Mouse (Mus musculus): ENCODE measurements around the gene Pex7. TPM values are rescaled to one million over a fixed set of nuclear protein-coding genes. Genes with fewer than 3 reads are reported as not detected.

Gene Pex7
- polyA plus RNA-seq, 1 experiment = 36.1 TPM

DNA sequence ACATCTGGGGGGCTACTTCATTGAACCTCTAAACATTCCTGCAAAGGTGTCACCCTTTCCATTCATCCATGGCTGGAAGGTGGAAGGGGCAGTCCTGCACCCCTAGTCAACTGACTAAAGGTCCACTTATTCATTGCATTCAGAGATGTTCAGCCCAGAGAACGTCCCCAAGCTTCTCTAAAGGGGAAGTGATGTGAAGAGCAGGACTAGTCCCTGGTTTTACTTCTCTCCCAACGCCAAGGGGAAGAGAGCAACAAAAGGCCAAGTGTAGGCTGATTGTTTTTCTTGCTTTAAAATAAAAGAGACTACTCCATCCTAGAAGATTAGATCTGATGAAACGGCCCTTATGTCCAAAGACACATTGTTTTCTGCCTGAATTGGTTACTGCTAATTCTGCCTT is 27.1 kb downstream of the Pex7 start:
- DNase-seq (ENCODE audit: extremely low spot score in 1 of 2, low spot score in 1 of 2) = no peak

GRCm38 (mm10) chr10:19879161-19879560 is 28.3 kb downstream of the Pex7 start:
- no peak for DNase-seq (ENCODE audit: extremely low spot score in 1 of 2, low spot score in 1 of 2)

DNA sequence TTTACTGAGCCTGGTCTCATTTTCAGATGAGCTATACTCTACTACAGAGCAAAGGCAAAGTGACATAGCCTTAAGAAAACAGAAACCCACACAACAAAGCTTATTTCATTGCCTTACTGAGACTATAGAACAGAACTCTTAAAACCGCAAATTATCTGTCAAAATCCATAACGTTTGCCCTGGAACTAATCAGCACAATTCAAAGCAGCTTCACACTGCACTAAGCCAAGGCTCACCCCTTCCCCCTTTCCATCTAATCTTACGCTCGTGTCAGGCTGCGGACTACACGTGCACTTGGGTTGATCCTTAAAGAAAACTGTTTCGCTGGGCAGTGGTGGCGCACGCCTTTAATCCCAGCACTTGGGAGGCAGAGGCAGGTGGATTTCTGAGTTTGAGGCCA is 29.8 kb downstream of the Pex7 start:
- no peak for DNase-seq (ENCODE audit: extremely low spot score in 1 of 2, low spot score in 1 of 2)

GRCm38 (mm10) chr10:19877257-19877656 is 30.2 kb downstream of the Pex7 start:
- DNase-seq (ENCODE audit: extremely low spot score in 1 of 2, low spot score in 1 of 2) = no peak

DNA sequence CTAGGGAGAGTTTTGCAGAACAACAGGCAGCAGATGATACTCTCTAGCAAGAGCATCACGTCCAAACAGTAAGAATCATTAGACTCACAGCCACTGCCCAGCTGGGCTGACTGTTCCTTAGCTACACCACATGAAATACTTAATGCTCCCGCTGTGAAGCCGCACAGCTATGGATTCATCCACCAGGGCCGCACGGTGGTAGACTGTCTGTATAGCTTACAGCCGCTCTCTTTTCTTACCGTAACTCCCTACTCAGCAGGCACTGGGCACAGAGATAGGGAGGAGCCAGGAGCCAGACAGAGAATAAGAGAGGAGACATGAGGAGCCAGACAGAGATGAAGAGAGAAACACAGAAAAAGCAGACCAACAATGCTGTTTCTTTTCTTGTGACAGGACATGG is 30.8 kb downstream of the Pex7 start:
- DNase-seq (ENCODE audit: extremely low spot score in 1 of 2, low spot score in 1 of 2) = no peak

DNA sequence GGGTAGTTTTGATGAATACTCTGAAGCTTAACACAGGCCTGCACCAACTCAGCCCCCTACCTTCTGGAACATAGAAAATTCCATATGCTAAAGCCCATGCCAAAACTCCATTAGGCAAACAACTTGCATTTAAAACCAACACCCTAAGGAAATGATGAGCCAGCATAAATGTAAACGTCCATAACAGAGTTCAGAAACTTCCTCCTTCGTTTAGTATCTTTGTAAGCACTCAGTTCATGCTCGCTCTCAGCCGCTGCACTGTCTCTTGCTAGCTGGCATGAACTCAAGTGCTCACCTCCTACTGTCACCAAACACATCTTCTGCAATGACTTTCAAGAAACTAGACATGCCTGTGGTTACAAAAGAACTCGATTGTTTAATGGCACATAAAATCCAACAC is 32.1 kb downstream of the Pex7 start:
- no peak for DNase-seq (ENCODE audit: extremely low spot score in 1 of 2, low spot score in 1 of 2)

DNA sequence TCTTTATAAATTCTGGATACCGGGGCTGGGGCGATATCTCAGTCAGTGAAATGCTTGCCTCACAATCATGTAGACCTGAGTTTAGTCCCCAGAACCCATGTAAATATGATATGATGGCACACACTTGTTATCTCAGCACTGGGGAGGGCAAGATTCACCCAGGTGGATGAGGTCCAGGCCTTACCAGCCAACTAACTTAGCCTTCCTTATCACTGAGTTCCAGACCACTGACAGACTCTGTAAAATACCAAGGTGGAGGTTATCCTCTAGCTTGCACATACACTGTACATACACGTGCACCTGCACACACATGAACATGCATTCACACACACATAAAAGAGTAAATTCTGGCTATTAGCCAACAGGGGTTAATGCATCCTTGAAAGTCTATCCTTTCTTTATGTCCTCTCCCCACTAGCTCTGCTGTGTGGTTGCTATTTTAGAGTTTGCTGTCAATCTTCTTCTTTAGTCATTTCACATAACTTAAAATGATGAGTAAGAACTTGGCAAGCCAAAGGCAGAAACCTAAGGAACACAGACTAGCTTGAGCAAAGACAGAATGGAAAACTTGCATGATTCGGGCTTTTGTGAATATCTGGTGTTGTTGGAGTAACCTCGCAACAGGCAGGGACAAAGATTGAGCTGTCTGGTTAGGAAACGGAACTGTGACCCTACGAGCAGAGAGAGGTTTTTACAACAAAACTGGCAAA is 51.7 kb downstream of the Pex7 start:
- peak in 1 of 2 experiments; percentile 17 for DNase-seq (ENCODE audit: extremely low spot score in 1 of 2, low spot score in 1 of 2)

GRCm38 (mm10) chr10:19853609-19854008 is 53.9 kb downstream of the Pex7 start:
- no peak for DNase-seq (ENCODE audit: extremely low spot score in 1 of 2, low spot score in 1 of 2)

DNA sequence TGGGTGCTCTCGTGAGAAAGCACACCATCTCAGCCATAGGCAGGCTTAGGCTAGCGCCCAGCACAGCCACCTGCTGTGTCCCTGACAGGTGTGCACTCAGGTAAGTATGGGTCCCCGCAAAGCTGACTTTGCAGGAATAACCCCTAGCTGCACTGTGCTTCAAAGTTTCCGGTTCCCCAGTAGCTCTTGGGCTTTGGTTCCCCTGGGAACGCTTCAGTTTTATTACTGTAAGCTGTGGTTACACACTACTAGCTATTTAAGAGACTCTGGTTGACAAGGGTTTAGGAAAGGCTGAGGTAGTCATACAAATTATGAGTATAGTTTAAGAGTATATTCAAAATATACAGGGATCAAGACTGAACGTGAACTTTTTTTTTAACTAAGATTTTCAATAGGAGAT is 54.7 kb downstream of the Pex7 start:
- no peak for DNase-seq (ENCODE audit: extremely low spot score in 1 of 2, low spot score in 1 of 2)

- DNase-seq (ENCODE audit: extremely low spot score in 1 of 2, low spot score in 1 of 2) = no peak
Observed at GRCm38 (mm10) chr10:19850998-19851691, 56.3 kb downstream of the Pex7 start, which contains the start of gene Slc35d3. Gene Slc35d3, minus strand, starts transcription at chr10:19851459.

DNA sequence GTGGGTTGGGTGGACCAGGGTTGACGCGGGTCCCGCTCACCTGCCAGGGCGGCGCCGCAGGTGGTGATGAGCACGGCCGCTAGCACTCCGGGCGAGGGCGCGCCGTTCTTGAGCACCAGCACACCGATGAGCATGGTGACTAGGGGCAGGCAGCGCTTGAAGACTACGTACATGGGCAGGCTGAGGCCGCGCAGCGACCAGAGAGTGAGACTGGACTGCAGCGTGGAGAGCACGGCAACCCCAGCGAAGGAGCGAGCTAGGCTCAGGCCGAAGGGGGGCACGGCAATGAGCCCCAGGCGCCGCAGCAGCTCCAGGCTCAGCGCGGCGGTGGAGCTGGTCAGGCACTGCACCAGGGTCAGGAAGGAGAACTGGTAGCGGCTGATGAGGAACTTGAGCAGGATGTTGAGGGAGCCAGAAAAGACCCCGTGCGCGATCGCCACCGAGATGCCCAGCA is 56.9 kb downstream of the Pex7 start:
- DNase-seq (ENCODE audit: extremely low spot score in 1 of 2, low spot score in 1 of 2) = no peak

- no peak for DNase-seq (ENCODE audit: extremely low spot score in 1 of 2, low spot score in 1 of 2)
Observed at GRCm38 (mm10) chr10:19849771-19850365, 57.6 kb downstream of the Pex7 start.

- DNase-seq (ENCODE audit: extremely low spot score in 1 of 2, low spot score in 1 of 2) = no peak
Observed at GRCm38 (mm10) chr10:19848928-19849770, 58.3 kb downstream of the Pex7 start.

DNA sequence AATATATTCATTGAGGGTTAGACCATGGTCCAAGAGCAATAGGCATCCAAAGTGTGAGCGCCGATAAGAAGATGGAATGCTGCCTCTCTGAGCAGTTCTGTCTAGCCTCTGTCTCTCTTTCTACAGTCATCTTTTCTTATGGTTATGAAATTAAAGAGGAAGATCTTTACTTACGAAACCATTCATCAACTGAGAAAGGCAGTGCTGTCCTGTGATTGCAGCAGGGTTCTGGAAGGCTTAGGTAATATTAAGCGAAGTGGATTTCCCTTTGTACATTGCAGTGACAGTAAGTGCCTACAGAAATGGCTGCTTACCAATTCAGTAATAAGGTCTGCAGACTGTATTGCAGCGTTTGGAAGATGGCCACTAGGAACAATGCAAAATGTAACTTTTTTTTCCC is 67.7 kb downstream of the Pex7 start:
- no peak for DNase-seq (ENCODE audit: extremely low spot score in 1 of 2, low spot score in 1 of 2)

DNA sequence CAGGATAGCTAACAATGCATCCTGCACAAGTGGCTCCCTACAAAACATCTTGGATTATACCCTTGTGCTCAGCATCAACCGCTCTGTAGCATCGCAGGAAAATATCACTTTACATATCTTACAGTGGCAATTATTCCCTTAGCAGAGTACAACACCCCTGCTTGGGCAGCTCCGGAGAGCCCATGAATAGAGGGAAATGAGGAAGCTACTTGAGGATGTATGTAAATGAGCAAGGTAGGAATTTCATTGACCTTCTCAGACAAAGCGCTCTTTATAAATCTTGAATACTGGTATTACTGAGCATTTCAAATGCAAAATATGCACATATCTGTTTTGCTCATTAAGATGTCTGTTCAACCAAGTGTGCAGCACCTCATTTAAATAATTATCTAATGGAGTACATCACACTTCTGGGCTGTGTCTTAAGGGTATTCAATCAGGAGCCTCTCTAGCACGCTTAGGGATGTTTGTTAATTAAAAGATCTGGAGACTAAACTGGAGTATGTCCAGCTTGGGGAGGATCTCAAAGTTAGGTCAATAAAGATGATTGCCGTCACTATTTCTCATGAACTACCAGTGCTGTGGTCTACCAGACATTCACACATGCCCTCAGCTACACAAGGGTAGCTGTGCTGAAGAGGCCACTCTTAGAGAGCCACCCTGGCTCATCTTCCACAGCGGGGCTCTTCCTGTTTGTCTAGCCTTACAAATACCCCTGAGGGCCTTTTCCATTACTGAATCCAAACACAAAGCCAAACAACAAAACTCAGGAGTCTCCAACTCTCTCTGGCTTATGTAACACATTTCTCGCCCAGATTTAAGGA is 71.4 kb downstream of the Pex7 start:
- no peak for DNase-seq (ENCODE audit: extremely low spot score in 1 of 2, low spot score in 1 of 2)

DNA sequence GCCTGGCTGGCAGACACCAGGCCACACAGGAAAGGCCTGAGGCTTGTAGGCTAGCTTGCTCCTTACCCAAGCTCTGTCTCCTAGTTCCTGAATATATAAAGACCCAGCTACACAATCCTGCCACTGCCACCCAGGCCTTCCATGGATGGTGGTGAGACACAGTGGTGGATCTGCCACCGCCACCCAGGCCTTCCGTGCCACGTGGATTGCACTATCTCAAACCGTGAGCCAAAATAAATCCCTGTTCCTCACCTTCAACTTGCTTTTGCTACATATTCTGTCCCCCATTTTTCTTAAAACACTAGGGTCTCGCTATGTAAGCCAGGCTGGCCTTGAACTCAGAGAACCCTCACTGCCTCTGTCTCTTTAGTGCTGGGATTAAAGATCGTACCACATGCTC is 73.3 kb downstream of the Pex7 start:
- DNase-seq (ENCODE audit: extremely low spot score in 1 of 2, low spot score in 1 of 2) = no peak

- no peak for DNase-seq (ENCODE audit: extremely low spot score in 1 of 2, low spot score in 1 of 2)
Observed at GRCm38 (mm10) chr10:19831072-19831849, 76.2 kb downstream of the Pex7 start.

GRCm38 (mm10) chr10:19820986-19821385 is 86.5 kb downstream of the Pex7 start:
- DNase-seq (ENCODE audit: extremely low spot score in 1 of 2, low spot score in 1 of 2) = no peak

DNA sequence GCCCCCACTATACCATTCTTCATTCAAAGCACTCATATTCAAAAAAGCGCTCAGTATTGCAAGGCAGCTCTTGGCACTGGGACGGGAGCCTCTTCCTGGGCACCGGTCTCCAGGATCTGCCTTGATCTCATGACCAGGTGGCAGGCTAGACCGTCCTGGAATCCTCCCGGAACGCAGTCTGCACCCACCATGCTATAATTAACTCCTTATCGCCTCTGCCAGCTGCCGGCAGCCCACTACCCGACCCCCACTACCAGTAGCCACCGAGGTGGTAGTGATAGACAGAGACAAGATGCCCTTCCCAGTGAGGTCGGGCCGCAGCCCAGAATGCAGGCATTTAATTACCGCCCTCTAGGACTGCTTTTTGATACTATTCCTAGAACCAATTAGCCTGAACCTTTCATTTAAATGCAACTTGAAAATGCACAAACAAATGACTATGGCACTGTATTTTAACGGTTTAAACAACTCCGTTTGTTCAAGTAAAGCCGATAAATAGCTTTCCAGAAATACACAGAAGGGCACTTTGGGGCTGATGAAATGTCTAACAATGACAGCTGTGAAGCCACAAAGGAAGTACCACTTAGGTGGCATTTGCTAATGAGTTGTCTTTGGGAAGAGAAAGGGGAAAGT is 88.7 kb downstream of the Pex7 start:
- no peak for DNase-seq (ENCODE audit: extremely low spot score in 1 of 2, low spot score in 1 of 2)
